Mouse (Mus musculus) liver, adult 2 months (tissue): Measurements from ENCODE around the gene Fadd. TPM values are rescaled to one million over a fixed set of nuclear protein-coding genes. Genes with fewer than 3 reads are reported as not detected.

Experiments used
- DNase-seq: peaks from one replicate; pipeline ENCODE4 v3.0.0-alpha.2; 2011; ENCODE audit warnings: low read depth, low spot score; ENCODE audit errors: extremely low read depth
- H3K27ac ChIP-seq: fragments of 200-500 bp; replicated peaks from 2 replicates; pipeline ENCODE4 v1.5.1; 2012; ENCODE audit warnings: low read depth, mild to moderate bottlenecking, control low read depth, inconsistent platforms, low read length; ENCODE audit not compliant: insufficient read depth
- H3K27me3 ChIP-seq: fragments of 200-500 bp; 2 replicates; pipeline ENCODE4 v1.6.1; 2012; ENCODE audit warnings: mild to moderate bottlenecking, moderate library complexity, low read length, inconsistent platforms; ENCODE audit not compliant: control insufficient read depth, insufficient read depth
- H3K36me3 ChIP-seq: fragments of 200-500 bp; 2 replicates; pipeline ENCODE4 v1.6.1; 2012; ENCODE audit warnings: low read length, inconsistent platforms; ENCODE audit not compliant: control insufficient read depth, insufficient read depth
- H3K4me1 ChIP-seq: fragments of 200-500 bp; 2 replicates; pipeline ENCODE4 v1.6.1; 2011; ENCODE audit warnings: low read length; ENCODE audit not compliant: control insufficient read depth, insufficient read depth
- H3K4me3 ChIP-seq: fragments of 200-500 bp; 2 replicates; pipeline ENCODE4 v1.5.1; 2011; ENCODE audit warnings: low read depth, mild to moderate bottlenecking, control low read depth, low read length, moderate library complexity; ENCODE audit not compliant: insufficient read depth
- H3K79me2 ChIP-seq: fragments of 200-500 bp; 2 replicates; pipeline ENCODE4 v1.6.1; 2012; ENCODE audit warnings: inconsistent platforms, mild to moderate bottlenecking, low read length, moderate library complexity; ENCODE audit not compliant: control insufficient read depth, insufficient read depth
- H3K9ac ChIP-seq: fragments of 200-500 bp; 2 replicates; pipeline ENCODE4 v1.6.1; 2012; ENCODE audit warnings: low read depth, mild to moderate bottlenecking, control low read depth, inconsistent platforms, low read length
- CTCF ChIP-seq: fragments of 200-500 bp; IDR thresholded peaks from 2 replicates; pipeline ENCODE4 v1.5.1; 2011; ENCODE audit warnings: low read depth, low read length, control low read depth
- POLR2A ChIP-seq: fragments of 200-500 bp; IDR thresholded peaks from 2 replicates; pipeline ENCODE4 v1.6.1; 2011; ENCODE audit warnings: low read length, control low read depth; ENCODE audit not compliant: insufficient read depth; ENCODE audit errors: extremely low read depth
- WGBS: fragments of 180-500 bp; shearing (Covaris S2); methylation state at CpG from one replicate; pipeline ENCODE4 v1.1.7; 2018; 5-methylcytosine and 5-hydroxymethylcytosine counted together
- polyA plus RNA-seq: library from polyadenylated mRNA; depleted of rRNA; stranded (reverse); fragments of >200 nt; gene quantifications from 2 replicates; pipeline ENCODE4 v1.2.3, GENCODE M21; 2012; rRNA removed
- total RNA-seq: library from RNA; depleted of rRNA; stranded (reverse); fragments of >200 nt; gene quantifications from 2 replicates; pipeline ENCODE4 v1.2.3, GENCODE M21; 2014; rRNA removed

Gene Fadd
- total and polyA plus RNA-seq, 2 experiments: 2.3 to 8.0 TPM

DNA sequence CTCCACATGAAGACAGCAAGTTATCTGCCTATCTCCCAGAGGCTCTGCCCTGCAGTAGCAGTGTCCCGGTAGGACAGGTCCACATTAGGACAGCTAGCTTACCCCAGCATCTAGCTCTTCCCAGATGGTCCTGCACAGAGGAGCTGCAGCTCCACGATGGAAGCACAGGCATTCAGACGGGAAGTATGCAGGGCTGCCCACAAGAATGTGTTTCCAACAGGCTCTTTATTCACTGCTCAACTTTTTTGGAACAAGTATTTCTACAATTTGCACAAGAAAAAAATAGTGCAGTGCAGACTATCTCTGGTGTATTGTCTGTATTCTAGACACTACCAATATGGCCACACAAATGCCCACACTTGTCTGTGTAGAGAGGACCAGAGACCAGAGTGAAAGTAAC, 47.5 kb downstream of the Fadd start:
- TF ChIP-seq POLR2A: no peak
- no peak for TF ChIP-seq CTCF
- no peak overlapping the region for H3K4me3 ChIP-seq
- no peak overlapping the region for H3K27ac ChIP-seq
- H3K36me3 ChIP-seq: no peaks in the 10 kb centered on the region
- peaks cover 7% of the 10 kb centered on the region for H3K4me1 ChIP-seq
- DNase-seq: no peak
- 80% methylated on average over 3 of the region's 3 CpGs for WGBS
- H3K79me2 ChIP-seq: peaks cover 64% of the 10 kb centered on the region
- no peaks in the 10 kb centered on the region for H3K27me3 ChIP-seq
- H3K9ac ChIP-seq: no peak overlapping the region

- Histone ChIP-seq H3K9ac (no peak overlapping the region), H3K4me1 (peaks cover 20% of the 10 kb centered on the region), H3K27me3 (no peaks in the 10 kb centered on the region), H3K36me3 (no peaks in the 10 kb centered on the region), H3K27ac (no peak overlapping the region), H3K4me3 (no peak overlapping the region), H3K79me2 (peaks cover 60% of the 10 kb centered on the region)
- 55% methylated on average over 7 of the region's 7 CpGs for WGBS
- no peak for DNase-seq
- TF ChIP-seq CTCF: no peak
- no peak for TF ChIP-seq POLR2A
Observed at GRCm38 (mm10) chr7:144531585-144532378, 50.5 kb downstream of the Fadd start.

DNA sequence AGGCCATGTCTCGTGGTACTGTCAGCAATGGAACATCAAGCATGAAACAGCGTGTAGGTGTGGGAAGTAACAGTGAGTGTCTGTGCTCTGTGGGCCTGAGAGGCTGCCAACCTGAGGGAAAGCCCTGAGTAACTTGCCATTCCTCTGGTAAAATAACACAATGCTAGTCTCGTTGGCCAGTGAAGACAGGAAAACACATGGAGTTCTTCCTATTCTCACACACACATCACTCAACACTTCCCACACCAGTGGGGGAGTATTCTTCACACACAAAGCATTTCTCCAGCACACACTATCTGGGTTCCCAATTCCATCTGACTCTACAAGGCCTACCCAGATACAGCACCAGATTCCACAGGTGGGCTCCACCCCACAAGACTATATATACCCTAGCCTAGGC, 52.4 kb downstream of the Fadd start:
- no peak overlapping the region for H3K9ac ChIP-seq
- no peak for TF ChIP-seq POLR2A
- TF ChIP-seq CTCF: no peak
- no peak overlapping the region for H3K4me3 ChIP-seq
- H3K27me3 ChIP-seq: no peaks in the 10 kb centered on the region
- H3K79me2 ChIP-seq: peaks cover 48% of the 10 kb centered on the region
- WGBS: 85% methylated on average over 3 of the region's 3 CpGs
- H3K4me1 ChIP-seq: peaks cover 20% of the 10 kb centered on the region
- no peak overlapping the region for H3K27ac ChIP-seq
- no peak for DNase-seq
- H3K36me3 ChIP-seq: no peaks in the 10 kb centered on the region

DNA sequence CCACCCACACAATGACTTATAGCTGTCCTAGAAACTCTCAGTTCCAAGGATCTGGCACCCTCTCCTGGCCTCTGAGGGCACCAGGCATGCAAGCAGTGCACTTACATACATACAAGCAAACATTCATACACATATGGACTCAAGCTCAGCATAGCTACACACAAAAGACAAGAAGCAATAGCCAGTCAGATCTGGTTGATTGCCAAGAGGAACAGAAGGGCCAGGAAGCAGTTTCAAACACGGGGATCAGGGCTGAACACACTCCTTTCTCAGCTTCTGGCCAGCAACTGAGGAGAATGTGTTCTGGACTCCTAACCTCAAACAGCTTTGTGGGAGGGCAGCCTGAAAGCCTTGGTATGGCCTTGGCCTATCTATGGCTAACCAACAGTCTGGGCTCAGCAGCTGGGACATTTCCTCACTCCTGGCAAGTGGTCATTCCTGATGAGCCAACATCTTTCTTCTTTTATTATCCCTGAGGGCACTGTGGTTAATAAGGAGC, 54.5 kb downstream of the Fadd start:
- peaks cover 43% of the 10 kb centered on the region for H3K79me2 ChIP-seq
- 0 out of 2 replicates have a peak overlapping the region, but pooled peaks have one; percentile 10 for H3K9ac ChIP-seq
- peak; percentile 86 for DNase-seq
- H3K4me3 ChIP-seq: no peak overlapping the region
- peaks cover 20% of the 10 kb centered on the region for H3K4me1 ChIP-seq
- H3K27me3 ChIP-seq: no peaks in the 10 kb centered on the region
- TF ChIP-seq CTCF: no peak
- no peak for TF ChIP-seq POLR2A
- WGBS: 0% methylated on average over 1 of the region's 1 CpGs
- H3K36me3 ChIP-seq: no peaks in the 10 kb centered on the region
- H3K27ac ChIP-seq: peak overlapping the region; percentile 39; the same call in 1 of the 2 replicates

Other genes starting within 250 kb of the Fadd start
- gene Cttn, start 111.5 kb downstream of the Fadd start, total RNA-seq: 26.6 and 27.1 TPM in 2 replicates
- 31.2 and 36.1 TPM in 2 replicates for gene Cttn, start 111.5 kb downstream of the Fadd start, polyA plus RNA-seq
- gene Ppfia1, start 28.7 kb downstream of the Fadd start, total RNA-seq: 14.5 and 15.4 TPM in 2 replicates
- 17.1 and 22.0 TPM in 2 replicates for gene Ppfia1, start 28.7 kb downstream of the Fadd start, polyA plus RNA-seq
- 1.9 and 2.4 TPM in 2 replicates for gene Ano1, start 169.5 kb upstream of the Fadd start, total RNA-seq
- gene Ano1, start 169.5 kb upstream of the Fadd start, polyA plus RNA-seq: 0.97 and 1.6 TPM in 2 replicates